Mouse (Mus musculus): ENCODE measurements at regions not wholly inside any gene's neighbourhood (a gene's known extent, or its start where the extent isn't known, plus 50 kb on each side); places are given as distances from the start of the nearest gene placed in this dataset.

DNA sequence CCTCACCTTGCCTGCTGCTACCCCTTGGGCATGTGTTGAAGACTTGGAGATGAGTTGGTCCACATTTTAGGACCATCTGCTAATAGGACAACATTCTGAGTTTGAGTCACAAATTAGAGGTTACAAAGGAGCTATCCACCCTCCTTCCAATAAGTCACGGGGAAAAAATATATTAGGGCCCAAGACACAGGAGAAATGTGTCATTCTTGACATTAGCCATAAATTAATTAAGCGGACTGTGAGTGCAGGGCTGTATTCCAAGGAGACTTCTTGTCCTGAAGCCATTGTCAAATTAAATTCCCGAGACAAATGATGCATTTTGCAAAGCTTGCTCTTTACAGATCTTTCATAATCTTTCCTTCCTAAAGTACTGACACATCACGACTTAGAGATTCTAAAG is 79.2 kb downstream of the 1700020N01Rik start:
- DNase-seq (ENCODE audit: inconsistent ontology term) = no peak

- DNase-seq (ENCODE audit: inconsistent ontology term) = no peak
Measured at GRCm38 (mm10) chr10:21672666-21673065, 79.7 kb downstream of the 1700020N01Rik start.

GRCm38 (mm10) chr10:21673831-21674230 is 80.9 kb downstream of the 1700020N01Rik start:
- no peak for DNase-seq (ENCODE audit: inconsistent ontology term)

GRCm38 (mm10) chr10:21675786-21676185 is 82.8 kb downstream of the 1700020N01Rik start:
- DNase-seq (ENCODE audit: inconsistent ontology term) = no peak

DNA sequence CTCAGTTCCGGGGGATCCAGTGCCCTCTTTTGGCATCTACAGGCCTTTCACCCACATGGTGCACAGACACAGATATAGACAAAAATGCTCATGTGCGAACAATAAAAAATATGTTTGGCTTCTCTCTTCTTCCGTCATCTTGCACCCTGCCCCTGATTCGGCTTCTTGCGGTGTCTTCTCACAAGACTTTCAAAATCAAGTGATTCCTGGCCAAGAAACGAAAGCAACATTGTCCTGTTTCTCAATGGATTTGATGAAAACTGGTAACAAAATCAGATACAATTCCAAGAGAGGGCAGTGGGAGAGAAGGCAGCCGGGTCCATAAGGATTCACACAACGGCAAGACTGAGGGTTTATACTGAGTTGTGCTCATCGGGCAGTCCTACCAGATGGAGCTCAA is 85.0 kb downstream of the 1700020N01Rik start:
- DNase-seq (ENCODE audit: inconsistent ontology term) = no peak

GRCm38 (mm10) chr10:21678372-21678771 is 85.4 kb downstream of the 1700020N01Rik start:
- DNase-seq (ENCODE audit: inconsistent ontology term) = no peak

- no peak for DNase-seq (ENCODE audit: inconsistent ontology term)
Measured at GRCm38 (mm10) chr10:21678811-21679451, 86.0 kb downstream of the 1700020N01Rik start.

GRCm38 (mm10) chr10:21680789-21681188 is 87.8 kb downstream of the 1700020N01Rik start:
- no peak for DNase-seq (ENCODE audit: inconsistent ontology term)

- no peak for DNase-seq (ENCODE audit: inconsistent ontology term)
Measured at GRCm38 (mm10) chr10:21684286-21685013, 91.5 kb downstream of the 1700020N01Rik start.

GRCm38 (mm10) chr10:21685122-21685798 is 92.3 kb downstream of the 1700020N01Rik start:
- DNase-seq (ENCODE audit: inconsistent ontology term) = no peak

- no peak for DNase-seq (ENCODE audit: inconsistent ontology term)
Measured at GRCm38 (mm10) chr10:21686060-21686459, 93.1 kb downstream of the 1700020N01Rik start.

GRCm38 (mm10) chr10:21687484-21687883 is 94.5 kb downstream of the 1700020N01Rik start:
- DNase-seq (ENCODE audit: inconsistent ontology term) = no peak

- no peak for DNase-seq (ENCODE audit: inconsistent ontology term)
Measured at GRCm38 (mm10) chr10:21688513-21688912, 95.6 kb downstream of the 1700020N01Rik start.

DNA sequence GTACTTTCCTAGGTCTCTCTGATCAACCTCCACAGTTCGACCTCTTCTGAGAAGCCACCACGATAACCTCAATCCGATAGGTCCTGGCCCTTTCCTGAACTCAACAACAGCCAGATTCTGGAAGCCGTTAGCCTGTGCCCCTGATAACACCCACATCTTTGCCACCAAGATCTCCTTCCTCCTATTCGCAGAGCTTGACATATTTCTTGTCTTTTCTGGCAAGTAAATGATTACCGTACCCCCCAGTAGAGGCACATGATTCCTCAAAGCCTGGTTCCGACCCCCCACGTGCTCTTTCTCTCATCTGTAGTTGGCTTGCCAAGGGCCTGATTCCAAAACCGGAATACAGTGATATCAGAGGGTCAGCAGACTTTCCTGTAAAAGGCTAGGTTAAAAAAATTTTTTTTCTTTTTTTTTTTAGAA is 96.9 kb downstream of the 1700020N01Rik start:
- DNase-seq (ENCODE audit: inconsistent ontology term) = no peak

DNA sequence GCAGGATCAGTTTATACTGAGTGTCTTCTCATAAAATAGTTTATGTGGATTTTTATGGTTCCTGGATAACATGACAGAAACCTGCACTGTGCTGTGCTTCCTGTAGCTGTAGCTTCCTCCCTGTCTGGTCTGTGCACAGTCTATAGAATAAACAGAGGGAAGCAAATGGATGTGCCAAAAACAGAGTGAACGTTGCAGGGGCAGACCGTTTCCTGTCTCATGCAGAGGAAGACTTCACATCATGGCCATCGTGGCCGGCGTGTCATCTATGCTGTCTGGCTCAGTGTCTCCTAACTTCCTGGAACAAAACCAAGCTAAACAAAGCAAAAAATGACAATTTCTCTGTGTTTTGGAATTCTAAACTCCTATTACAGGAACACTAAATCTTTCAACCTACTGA is 102.2 kb downstream of the 1700020N01Rik start:
- no peak for DNase-seq (ENCODE audit: inconsistent ontology term)

GRCm38 (mm10) chr10:21696671-21697070 is 103.7 kb downstream of the 1700020N01Rik start:
- DNase-seq (ENCODE audit: inconsistent ontology term) = no peak

GRCm38 (mm10) chr10:21701580-21701979 is 108.6 kb downstream of the 1700020N01Rik start:
- no peak for DNase-seq (ENCODE audit: inconsistent ontology term)

GRCm38 (mm10) chr10:21702134-21702533 is 109.2 kb downstream of the 1700020N01Rik start:
- no peak for DNase-seq (ENCODE audit: inconsistent ontology term)

DNA sequence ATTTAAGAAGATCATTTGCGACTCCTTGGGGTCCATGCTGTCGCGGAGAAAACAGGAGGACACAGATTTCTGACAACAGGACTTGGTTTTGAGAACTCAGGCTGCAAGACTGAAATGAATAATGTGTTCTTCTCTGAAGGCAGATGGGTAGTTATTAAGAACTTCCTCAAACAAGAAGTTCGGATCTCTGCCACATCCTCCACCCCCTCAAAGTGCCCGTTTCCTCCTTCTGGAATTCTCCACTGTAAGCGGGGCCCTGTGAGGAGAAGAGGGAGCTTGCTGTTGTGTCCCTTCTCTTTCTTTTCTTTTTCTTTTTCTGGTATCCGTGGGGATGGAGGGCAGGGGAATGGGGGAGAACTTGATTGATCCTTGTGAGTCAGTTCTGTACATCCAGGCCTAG is 118.9 kb downstream of the 1700020N01Rik start:
- no peak for DNase-seq (ENCODE audit: inconsistent ontology term)

DNA sequence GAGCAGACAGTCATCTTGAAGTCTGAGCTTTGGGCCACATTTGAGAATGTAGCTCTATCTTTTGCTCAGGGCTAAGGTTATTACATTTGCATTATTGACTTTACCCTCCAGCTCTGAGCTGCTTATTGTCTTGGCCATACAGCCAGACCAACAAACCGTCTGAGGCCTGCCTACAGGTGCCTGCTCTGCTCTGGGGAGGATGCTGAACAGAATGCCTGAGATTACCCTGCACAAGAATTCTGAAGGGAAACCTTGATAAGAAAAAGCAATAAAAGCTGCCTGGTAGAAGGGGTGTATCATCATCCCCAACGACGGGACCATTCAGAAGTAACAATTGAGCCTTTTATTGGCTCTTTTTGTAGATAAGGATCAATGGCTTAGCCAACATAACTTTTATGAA is 119.9 kb downstream of the 1700020N01Rik start:
- DNase-seq (ENCODE audit: inconsistent ontology term) = no peak

GRCm38 (mm10) chr10:21715436-21715835 is 122.5 kb downstream of the 1700020N01Rik start:
- no peak for DNase-seq (ENCODE audit: inconsistent ontology term)

- no peak for DNase-seq (ENCODE audit: inconsistent ontology term)
Measured at GRCm38 (mm10) chr10:21718189-21718588, 125.2 kb downstream of the 1700020N01Rik start.

DNA sequence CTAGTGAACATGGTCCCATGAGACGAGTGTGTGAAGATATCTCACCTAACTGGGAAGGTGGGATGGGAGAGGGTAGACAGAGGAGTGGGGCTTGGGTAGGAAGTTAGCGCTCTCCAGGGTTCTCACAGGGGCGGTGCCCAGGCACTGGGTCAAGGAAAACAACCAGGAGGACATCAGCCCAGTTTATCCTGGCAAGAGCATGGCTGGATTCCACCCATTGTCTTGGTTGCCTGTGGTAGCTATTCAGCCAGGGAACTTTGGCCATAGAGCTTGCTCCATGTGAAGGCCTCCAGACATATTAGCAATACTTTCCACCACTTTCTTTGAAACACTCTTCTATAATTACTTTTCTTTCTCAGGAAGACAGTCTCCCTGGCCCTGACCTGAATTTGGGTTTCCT is 131.4 kb downstream of the 1700020N01Rik start:
- DNase-seq (ENCODE audit: inconsistent ontology term) = peak; percentile 38
